Mouse (Mus musculus) lung, adult 2 months (tissue): ENCODE measurements around the gene Rwdd3.

ENCODE experiments used
- CTCF ChIP-seq: fragments of 200-500 bp; IDR thresholded peaks from 2 replicates; pipeline ENCODE4 v1.5.1; 2011; ENCODE audit warnings: mild to moderate bottlenecking, low read length, control low read depth; ENCODE audit not compliant: insufficient read depth
- POLR2A ChIP-seq: fragments of 200-500 bp; IDR thresholded peaks from 2 replicates; pipeline ENCODE4 v1.6.1; 2011; ENCODE audit warnings: low read depth, mild to moderate bottlenecking, control low read depth, low read length, borderline replicate concordance; ENCODE audit errors: extremely low read depth

GRCm38 (mm10) chr3:121201012-121201747 lies 29.7 kb upstream of the Rwdd3 start:
- no peak for TF ChIP-seq CTCF
- no peak for TF ChIP-seq POLR2A
